Mouse (Mus musculus) cerebellum, adult 2 months (tissue): Measurements from ENCODE around the gene Psmd11. TPM values are rescaled to one million over a fixed set of nuclear protein-coding genes. Genes with fewer than 3 reads are reported as not detected.
"Not testable (repeated sequence)": the region's sequence is repeated elsewhere in the genome, so short reads cannot be mapped to it uniquely, and the experiment has no call there.

Experiments
- DNase-seq, 2 experiments: peaks; one replicate each; pipeline ENCODE4 v3.0.0; 2021
- H3K27ac ChIP-seq: fragments of 200-500 bp; 2 replicates; pipeline ENCODE4 v1.5.1; 2012; ENCODE audit warnings: low read length, control low read depth, inconsistent platforms; ENCODE audit not compliant: insufficient read depth
- H3K27me3 ChIP-seq: fragments of 200-500 bp; 2 replicates; pipeline ENCODE4 v1.6.1; 2012; ENCODE audit warnings: inconsistent platforms, mild to moderate bottlenecking, low read length, moderate library complexity; ENCODE audit not compliant: control insufficient read depth, insufficient read depth
- H3K4me1 ChIP-seq: fragments of 200-500 bp; 2 replicates; pipeline ENCODE4 v1.6.1; 2011; ENCODE audit warnings: low read length; ENCODE audit not compliant: control insufficient read depth, insufficient read depth
- H3K4me3 ChIP-seq: fragments of 200-500 bp; replicated peaks from 2 replicates; pipeline ENCODE3; 2011; ENCODE audit warnings: mild to moderate bottlenecking, low read depth, low read length, control low read depth; ENCODE audit not compliant: insufficient read depth
- CTCF ChIP-seq: fragments of 200-500 bp; IDR thresholded peaks from 2 replicates; pipeline ENCODE4 v1.5.1; 2011; ENCODE audit warnings: low read depth, mild to moderate bottlenecking, control low read depth, low read length, moderate library complexity, borderline replicate concordance; ENCODE audit not compliant: insufficient read depth
- POLR2A ChIP-seq: fragments of 200-500 bp; IDR thresholded peaks from 2 replicates; pipeline ENCODE4 v1.6.1; 2011; ENCODE audit warnings: low read length, control low read depth, borderline replicate concordance; ENCODE audit not compliant: insufficient read depth
- WGBS: fragments of 180-500 bp; shearing (Covaris S2); methylation state at CpG from one replicate; pipeline ENCODE4 v1.1.7; 2018; 5-methylcytosine and 5-hydroxymethylcytosine counted together
- polyA plus RNA-seq: library from polyadenylated mRNA; depleted of rRNA; stranded (reverse); fragments of >200 nt; gene quantifications from 2 replicates; pipeline ENCODE4 v1.2.3, GENCODE M21; 2012

Psmd11 gene
- polyA plus RNA-seq, 1 experiment = 73.1 TPM

DNA sequence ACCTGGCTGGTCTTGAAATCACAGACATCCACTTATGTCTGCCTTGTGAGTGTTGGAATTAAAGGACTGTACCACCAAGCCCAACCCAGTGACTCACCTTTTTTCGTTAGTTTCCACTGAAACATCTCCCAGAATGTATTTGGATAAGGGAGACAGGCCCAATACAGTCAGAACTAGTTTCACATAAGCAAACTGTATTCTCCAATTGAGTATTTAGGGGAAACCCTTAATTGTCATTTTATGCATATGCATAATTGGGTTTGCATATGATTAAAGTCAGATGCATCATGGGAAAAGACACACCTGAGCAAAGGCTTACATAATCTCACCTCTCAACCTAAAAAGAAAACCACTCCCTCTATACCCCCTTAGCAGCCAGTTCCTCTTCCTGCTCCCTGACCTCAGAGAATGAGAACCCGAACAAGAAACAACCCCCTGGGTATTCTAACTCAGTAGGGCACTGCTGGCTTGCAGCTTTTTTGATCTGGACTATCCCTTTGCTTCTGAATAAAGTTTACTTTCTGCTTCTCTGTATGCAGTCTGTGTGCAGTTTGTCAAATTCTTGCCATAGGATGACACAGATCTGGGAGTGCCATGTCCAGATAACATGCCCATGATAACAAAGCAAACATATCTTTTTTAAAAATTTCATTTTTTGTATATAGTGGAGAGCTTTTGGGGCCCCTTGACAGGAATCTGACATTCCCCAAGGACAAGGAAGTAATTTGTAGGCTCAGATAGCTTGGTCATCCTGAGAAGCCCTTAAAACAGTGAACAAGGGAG is 8.0 kb upstream of the Psmd11 start:
- WGBS = 50% methylated on average over 2 of the region's 2 CpGs
- Histone ChIP-seq H3K4me1 (no peaks in the 10 kb centered on the region), H3K4me3 (no peak overlapping the region), H3K27me3 (no peaks in the 10 kb centered on the region), H3K27ac (no peak overlapping the region)
- DNase-seq = no peak
- TF ChIP-seq CTCF (no peak), POLR2A (no peak)

DNA sequence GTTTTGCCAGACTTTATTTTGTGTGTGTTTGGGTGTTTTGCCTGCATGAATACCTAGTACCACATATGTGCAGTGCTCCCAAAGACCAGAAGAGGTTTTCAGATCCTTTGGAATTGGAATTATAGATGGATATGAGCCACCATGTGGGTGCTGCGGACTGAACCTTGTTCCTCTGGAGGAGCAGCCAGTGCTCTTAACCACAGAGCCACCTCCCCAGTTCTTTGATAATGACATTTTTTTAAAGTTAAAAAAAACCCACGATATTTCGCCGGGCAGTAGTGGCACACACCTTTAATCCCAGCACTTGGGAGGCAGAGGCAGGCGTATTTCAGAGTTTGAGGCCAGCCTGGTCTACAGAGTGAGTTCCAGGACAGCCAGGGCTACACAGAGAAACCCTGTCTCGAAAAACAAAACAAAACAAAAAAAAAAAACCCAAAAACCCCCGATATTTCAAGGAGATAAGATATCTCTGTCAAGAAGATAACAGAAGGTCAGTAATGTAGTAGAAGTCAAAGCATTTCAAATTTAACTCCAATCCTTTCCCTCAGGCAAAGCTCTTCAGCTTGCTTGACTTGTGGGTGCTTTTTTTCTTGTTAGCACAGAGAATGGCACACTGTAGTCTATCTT is 6.9 kb upstream of the Psmd11 start:
- DNase-seq = no peak
- Histone ChIP-seq H3K4me1 (no peaks in the 10 kb centered on the region), H3K27me3 (no peaks in the 10 kb centered on the region), H3K4me3 (no peak overlapping the region), H3K27ac (no peak overlapping the region)
- WGBS = 86% methylated on average over 7 of the region's 7 CpGs
- no peak for TF ChIP-seq CTCF
- TF ChIP-seq POLR2A = no peak

DNA sequence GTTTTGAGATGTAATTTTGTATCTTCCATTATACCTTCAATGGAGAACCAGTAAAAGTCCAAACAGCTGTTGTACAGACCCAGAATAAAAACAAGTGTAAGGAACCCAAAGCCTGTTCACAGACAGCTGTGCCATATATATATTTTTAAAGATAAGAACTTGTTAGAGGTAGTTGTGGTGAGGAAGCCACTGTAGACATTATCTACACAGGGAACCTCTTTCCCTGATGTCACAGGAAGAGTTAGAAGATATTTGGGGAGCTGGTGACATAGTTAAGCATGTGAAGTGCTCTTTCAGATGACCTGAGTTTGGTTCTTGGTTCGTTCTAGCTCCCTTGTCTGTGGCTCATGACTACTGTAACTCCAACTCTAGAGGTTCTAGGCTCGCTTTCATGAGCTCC is 3.7 kb upstream of the Psmd11 start:
- TF ChIP-seq POLR2A (no peak), CTCF (no peak)
- H3K4me3 ChIP-seq = no peak overlapping the region
- no peak for DNase-seq
- H3K4me1 ChIP-seq = no peaks in the 10 kb centered on the region; the same call in 1 of the 2 replicates
- H3K27me3 ChIP-seq = no peaks in the 10 kb centered on the region
- WGBS = 82% methylated on average over 2 of the region's 2 CpGs
- H3K27ac ChIP-seq = no peak overlapping the region

DNA sequence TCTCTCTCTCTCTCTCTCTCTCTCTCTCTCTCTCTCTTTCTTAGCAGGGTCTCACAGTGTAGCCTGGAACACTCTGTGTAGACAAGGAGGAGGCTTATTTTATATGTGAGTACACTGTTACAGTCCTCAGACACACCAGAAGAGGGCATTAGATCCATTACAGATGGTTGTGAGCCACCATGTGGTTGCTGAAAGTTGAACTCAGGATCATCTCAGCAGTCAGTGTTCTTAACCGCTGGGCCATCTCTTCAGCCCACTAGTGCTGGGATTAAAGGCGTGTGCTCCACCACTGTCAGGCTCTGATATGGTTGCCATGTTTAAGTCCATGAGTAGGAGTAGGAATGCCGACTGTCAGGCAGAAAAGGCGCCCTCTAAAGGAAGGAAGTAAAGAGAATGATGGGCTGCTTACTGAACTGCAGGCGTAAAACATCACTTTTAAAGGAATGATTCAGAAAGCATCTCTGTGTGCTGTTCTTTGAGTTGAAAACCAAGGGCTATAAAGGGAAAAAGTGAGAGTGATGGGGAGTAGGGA is 3.1 kb upstream of the Psmd11 start:
- no peak overlapping the region for H3K27ac ChIP-seq
- H3K4me1 ChIP-seq = no peaks in the 10 kb centered on the region; the same call in 1 of the 2 replicates
- 63% methylated on average over 5 of the region's 5 CpGs for WGBS
- H3K27me3 ChIP-seq = no peaks in the 10 kb centered on the region
- no peak overlapping the region for H3K4me3 ChIP-seq
- DNase-seq = no peak
- no peak for TF ChIP-seq CTCF
- no peak for TF ChIP-seq POLR2A

DNA sequence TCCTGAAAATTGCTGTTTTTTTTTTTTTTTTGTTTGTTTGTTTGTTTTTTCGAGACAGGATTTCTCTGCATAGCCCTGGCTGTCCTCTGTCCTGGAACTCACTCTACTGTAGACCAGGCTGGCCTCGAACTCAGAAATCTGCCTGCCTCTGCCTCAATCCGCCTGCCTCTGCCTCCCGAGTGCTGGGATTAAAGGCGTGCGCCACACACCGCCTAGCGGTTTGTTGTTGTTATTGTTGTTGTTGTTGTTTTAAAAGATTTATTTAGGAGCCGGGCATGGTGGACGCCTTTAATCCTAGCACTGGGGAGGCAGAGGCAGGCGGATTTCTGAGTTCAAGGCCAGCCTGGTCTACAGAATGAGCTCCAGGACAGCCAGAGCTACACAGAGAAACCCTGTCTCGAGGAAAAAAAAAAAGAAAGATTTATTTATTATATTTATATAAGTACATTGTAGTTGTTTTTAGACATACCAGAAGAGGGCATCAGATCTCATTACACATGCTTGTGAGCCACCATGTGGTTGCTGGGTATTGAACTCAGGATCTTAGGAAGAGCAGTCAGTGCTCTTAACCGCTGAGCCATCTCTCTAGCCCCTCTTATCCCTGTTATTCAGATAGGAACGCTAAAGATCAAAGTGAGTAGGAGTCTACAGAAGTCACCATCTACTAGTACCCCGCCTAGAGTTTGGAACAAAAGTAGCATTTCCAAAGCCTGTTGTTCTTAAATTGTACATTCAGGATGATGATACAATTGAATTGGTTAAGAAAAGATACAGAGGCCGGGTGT is 2.2 kb upstream of the Psmd11 start:
- not testable (repeated sequence) for H3K27ac ChIP-seq, H3K4me1 ChIP-seq, DNase-seq, H3K27me3 ChIP-seq, H3K4me3 ChIP-seq
- WGBS = 81% methylated on average over 16 of the region's 16 CpGs

DNA sequence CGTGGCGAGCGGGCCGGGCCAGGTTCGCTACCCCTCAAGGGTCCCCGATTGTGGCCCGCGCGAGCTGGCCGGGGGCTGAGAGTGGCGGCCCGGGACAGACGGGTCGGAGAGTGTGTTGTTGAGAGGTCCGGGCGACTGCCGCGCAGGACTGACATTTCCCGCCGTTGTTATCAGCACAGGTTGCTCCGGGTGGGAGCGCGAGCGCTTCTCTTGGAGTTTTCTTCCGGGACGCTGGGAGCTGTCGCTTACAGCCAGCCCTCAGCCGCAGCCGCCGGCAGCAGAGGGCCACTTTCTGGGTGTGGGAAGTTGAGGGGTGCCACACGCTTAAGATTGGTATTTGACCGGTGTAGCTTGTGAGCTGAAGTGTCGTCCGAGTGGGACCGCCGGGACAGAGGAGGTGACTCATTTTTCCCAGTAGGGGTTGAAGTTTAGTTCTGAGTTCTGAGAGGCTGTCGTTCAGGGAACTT is 627 bp downstream of the Psmd11 start:
- 0 out of 2 replicates have a peak overlapping the region, but pooled peaks have one; percentile 61 for H3K27ac ChIP-seq
- no peaks in the 10 kb centered on the region; the same call in 1 of the 2 replicates for H3K4me1 ChIP-seq
- DNase-seq = peak in 1 of 2 experiments; percentile 31
- H3K4me3 ChIP-seq = peak overlapping the region; percentile 76
- under 1% methylated on average over 37 of the region's 37 CpGs for WGBS
- H3K27me3 ChIP-seq = no peaks in the 10 kb centered on the region
- no peak for TF ChIP-seq POLR2A
- TF ChIP-seq CTCF = no peak

DNA sequence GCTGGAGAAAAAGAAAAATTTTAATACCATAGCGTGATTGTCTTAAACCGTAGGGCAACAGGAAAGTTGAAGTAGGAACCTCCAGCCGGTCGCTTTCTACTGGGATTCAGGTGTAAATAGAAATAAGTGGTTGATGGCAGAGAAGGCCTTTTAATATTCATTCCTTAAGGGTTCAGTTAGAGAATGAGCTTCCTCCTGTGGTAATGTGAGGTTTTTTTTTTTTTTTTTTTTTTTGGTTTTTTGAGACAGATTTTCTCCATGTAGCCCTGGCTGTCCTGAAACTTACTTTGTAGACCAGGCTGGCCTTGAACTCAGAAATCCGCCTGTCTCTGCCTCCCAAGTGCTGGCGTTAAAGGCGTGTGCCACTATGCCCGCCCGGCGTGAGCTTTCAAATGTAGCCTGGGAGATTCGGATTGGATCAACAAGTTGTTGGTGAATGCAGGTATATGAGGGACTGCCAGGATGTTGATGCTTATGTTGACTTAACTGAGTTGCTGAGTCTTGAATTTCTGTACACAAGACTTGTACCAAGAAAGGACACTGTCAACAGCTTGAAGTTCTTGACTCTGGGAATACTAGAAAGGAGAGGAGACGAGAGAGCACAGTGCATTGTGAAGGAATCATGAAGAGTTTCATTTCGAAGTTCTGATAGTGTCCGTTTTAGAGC is 1.2 kb downstream of the Psmd11 start:
- DNase-seq = no peak
- Histone ChIP-seq H3K27me3 (no peaks in the 10 kb centered on the region), H3K4me3 (peak overlapping the region; percentile 76), H3K27ac (no peak overlapping the region), H3K4me1 (no peaks in the 10 kb centered on the region; the same call in 1 of the 2 replicates)
- no peak for TF ChIP-seq CTCF
- TF ChIP-seq POLR2A = no peak
- WGBS = 45% methylated on average over 14 of the region's 14 CpGs
